Mouse (Mus musculus) cerebellum, postnatal 14 days (tissue): ENCODE results near the gene Wbp11.

Source experiments
- DNase-seq, 2 experiments: peaks; one replicate each; pipeline ENCODE4 v3.0.0; 2021; ENCODE audit warnings: mixed read lengths in 2 of 2

The Wbp11 gene

GRCm38 (mm10) chr6:136835352-136835751 lies 7.3 kb upstream of the Wbp11 start, which contains the start of gene Smco3:
TSS of gene Smco3 (minus strand) at chr6:136835452.
- no peak for DNase-seq

DNA sequence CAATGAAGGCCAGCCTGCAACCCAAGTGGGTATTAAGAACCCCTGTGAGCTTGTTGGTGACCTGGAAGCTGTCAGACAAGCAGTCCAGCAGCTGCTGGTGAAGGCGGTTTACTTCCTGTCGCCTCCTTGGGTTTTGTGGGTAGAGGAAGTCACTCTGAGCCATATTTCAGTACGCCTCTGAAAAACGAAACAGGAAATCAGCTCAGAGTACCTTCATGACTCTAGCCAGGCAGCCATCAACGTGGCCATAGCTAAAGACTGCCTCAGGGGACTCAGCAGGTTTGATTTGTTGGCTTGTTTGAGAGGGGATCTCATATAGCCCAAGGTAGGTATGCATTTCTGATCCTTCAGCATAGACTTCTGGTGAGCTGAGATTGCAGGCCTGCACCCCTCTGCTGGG lies 3.7 kb upstream of the Wbp11 start:
- no peak for DNase-seq

DNA sequence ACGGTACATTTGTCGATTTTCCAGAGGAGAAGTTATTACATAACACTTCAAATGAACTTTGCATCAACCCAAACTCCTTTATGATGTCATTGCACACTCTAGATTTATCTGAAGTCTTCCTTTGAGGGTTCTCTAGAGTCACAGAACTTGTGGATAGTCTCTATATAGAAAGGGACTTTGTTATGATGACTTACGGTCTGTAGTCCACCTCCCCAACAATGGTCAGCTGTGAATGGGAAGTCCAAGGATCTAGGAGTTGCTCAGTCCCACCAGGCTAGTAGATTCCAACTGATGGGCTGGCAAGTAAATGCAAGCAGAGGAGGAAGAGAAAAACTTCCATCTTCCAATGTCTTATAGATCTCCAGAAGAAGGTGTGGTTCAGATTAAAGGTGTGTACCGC lies 648 bp upstream of the Wbp11 start:
- DNase-seq, result no peak

DNA sequence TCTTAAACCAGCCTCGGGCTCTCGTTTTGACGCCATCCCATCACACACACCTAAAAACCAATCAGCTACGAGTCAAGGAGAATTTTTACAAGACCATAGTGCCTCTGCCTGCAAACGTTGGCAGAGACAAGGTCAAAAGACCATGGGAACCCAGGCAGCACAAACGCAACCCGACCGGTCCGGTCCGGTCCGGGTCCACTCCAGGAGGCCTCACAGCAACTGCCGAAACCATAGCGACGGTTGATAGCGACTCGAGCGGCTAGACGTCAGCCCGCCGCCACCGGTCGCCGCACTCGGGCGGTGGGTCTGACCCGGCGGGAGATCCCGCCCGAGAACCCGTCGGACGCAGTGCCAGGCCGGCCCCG lies 535 bp downstream of the Wbp11 start, which contains the start of gene BC049715:
TSS of gene BC049715 (plus strand) at position 111 of the 365 bp plus-strand sequence.
- DNase-seq, result no peak

DNA sequence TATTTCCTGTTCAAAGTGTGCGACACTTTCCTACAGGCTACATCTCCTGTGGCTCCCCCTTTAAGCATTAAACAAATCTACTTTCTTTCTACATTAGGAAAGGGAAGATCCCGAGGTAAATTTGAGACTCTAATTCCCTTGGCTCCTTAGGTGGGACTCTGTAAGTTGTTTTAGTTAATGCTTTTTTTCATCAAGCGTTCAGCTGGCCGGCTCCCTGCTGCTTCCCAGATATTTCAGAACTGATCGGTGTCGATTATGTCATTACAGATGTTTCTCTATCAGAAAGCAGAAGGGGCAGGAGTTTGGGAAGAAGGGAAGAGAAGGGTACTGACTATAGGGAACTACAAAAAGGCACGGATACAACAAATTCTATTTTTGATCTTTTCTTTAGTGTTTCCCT lies 917 bp downstream of the Wbp11 start:
- no peak for DNase-seq

DNA sequence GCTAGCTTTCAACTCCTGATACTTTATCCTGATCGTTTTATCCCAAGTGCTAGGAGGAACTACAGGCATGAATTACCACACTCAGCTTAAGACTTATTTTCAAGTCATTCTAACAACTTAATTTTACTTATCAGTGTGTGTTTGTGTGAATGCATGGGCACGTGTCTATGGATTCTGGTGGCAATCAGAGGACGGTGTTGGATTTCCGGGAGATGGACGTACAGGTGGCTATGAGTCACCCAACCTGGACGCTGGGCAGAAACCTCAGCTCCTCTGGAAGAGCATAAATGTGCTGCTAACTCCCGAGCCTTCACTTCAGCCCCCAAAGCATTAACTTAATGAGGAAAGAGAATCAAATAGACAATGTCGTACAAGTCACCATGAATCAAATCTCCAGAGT lies 3.0 kb downstream of the Wbp11 start:
- DNase-seq, result no peak

DNA sequence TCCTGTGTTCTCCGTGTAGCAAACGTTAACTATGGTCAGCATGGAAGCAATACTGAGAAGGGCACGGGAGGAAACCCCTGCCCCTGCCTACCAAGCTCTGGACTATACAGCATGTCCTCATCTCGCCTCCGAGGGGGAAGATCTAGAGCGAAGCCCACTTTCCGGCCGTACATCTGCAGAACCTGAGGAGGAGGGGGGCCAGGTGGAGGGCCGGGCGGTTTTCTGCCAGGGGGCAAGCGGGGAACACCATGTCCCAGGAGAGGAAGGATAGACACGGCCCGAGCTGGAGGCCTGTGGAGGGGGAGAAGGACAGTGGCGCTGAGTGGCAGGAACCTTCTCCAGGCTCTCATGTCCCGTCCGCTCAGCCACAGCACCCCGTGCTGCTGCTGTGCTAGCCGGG lies 6.9 kb downstream of the Wbp11 start:
- DNase-seq, result no peak

DNA sequence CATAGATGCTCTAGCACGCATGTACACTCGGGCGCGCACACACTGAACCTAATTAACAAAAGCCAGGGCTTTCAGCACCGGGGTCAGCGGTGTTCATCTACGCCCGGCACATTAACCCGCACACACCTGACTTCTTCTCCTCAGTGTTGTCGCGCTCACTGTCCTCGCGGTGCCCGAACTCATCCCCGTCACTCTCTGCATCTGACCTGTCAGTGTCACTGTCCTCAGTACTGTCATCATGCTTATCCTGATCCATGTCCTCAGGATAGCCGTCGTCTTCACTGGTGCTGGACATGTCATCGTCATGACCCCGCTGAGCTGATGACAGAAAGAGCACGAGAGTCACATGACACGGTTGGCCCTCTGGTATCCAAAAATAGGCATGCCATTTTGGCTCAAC lies 7.7 kb downstream of the Wbp11 start:
- no peak for DNase-seq

DNA sequence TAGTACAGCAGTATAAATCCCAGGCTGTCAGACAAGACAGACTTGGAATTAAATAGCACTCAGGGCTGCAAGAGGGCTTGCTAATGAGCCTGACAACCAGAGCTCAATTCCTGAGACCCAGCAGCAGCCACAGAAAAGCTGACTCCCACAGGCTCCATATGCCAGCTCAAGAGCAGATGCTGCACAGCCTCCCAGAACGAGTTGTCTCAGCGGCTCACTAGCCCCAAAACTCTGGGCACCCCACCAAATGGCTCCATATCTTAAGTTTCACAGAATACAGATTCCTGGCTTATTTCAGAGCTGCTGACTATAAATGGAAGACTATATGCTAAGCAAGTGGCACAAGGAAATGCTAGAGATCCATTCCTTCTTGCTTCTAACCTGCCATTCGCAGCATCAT lies 10.5 kb downstream of the Wbp11 start:
- DNase-seq, result no peak

GRCm38 (mm10) chr6:136816826-136817225 lies 11.2 kb downstream of the Wbp11 start:
- DNase-seq, result no peak

DNA sequence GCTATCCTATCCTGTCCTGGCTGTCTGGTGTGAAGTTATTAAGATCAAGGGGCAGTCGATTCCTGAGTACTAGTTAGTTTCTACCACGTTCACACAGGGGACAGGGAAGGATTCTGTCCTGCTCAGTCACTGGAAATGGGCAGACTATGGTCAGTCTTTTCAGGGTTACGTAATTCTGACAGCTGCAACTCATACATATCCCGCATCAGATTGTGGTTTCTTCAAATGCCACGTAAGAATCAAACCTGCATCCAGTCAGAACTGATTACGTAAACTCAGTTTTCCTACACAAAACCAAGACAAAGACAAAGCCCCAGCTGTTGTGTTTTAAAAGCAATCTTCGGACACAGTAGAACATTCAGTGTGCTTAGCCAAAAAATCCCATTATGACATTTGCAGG lies 12.7 kb downstream of the Wbp11 start:
- no peak for DNase-seq

- no peak for DNase-seq
Observed at GRCm38 (mm10) chr6:136813117-136813516, 14.9 kb downstream of the Wbp11 start.

GRCm38 (mm10) chr6:136811196-136811595 lies 16.8 kb downstream of the Wbp11 start:
- no peak for DNase-seq

DNA sequence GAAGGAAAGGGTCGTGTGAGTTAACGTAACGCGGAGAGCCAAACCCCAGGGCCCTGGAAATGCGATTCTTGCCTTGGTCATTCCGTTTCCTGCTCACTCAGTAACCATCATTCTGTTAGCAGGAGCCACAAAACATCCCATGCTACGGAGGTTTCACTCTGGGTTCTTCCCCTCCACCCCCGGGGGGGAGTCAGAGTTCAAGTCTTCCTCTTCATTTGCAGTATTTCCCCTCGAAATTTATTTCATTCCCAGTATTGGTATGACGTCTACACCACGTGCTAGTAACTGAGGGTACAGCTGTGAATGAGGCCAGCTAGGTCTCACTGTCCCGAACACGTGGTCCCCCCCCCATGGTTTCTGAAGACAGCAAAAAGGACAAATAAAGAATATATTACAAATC lies 18.4 kb downstream of the Wbp11 start:
- DNase-seq, result no peak

- no peak for DNase-seq
Observed at GRCm38 (mm10) chr6:136809077-136809476, 19.0 kb downstream of the Wbp11 start.

- DNase-seq, result peak in 1 of 2 experiments; percentile 54
Observed at GRCm38 (mm10) chr6:136808631-136809046, 19.4 kb downstream of the Wbp11 start.

GRCm38 (mm10) chr6:136808014-136808417 lies 20.0 kb downstream of the Wbp11 start, which contains the start of gene H2afj:
TSS of gene H2afj (plus strand) at chr6:136808244.
- DNase-seq, result peak; percentile 99

DNA sequence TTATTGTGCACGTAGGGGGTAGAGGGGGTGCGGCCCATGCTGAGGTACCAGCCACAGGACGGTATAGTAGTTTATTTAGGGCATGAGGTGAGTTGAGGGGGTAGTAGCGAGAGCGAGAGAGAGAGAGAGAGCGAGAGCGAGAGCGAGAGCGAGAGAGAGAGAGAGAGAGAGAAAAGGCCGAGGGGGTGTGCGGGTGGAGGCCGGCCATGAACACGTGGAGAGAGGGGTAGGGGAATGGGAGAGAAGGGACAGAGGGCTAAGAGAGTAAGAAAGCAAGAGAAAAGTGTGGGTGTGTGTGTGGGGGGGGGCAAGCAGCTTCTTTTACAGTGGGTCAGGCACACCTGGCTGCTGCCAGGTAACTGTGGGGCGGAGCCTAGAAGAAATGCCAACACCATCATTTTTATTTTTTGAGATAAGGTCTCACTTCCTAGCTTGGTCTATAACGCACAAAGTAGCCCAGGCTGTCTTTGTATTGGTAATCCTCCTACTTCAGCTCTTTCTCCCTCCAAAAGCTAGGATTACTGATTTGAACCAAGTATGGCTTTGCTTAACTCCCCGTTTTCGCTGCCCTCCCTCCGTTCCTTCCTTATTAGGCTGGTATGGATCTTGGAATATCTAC lies 20.5 kb downstream of the Wbp11 start:
- DNase-seq, result no peak

GRCm38 (mm10) chr6:136806819-136807218 lies 21.2 kb downstream of the Wbp11 start:
- DNase-seq, result no peak

GRCm38 (mm10) chr6:136805409-136805775 lies 22.6 kb downstream of the Wbp11 start:
- DNase-seq, result no peak

GRCm38 (mm10) chr6:136804705-136805408 lies 23.2 kb downstream of the Wbp11 start:
- no peak for DNase-seq

DNA sequence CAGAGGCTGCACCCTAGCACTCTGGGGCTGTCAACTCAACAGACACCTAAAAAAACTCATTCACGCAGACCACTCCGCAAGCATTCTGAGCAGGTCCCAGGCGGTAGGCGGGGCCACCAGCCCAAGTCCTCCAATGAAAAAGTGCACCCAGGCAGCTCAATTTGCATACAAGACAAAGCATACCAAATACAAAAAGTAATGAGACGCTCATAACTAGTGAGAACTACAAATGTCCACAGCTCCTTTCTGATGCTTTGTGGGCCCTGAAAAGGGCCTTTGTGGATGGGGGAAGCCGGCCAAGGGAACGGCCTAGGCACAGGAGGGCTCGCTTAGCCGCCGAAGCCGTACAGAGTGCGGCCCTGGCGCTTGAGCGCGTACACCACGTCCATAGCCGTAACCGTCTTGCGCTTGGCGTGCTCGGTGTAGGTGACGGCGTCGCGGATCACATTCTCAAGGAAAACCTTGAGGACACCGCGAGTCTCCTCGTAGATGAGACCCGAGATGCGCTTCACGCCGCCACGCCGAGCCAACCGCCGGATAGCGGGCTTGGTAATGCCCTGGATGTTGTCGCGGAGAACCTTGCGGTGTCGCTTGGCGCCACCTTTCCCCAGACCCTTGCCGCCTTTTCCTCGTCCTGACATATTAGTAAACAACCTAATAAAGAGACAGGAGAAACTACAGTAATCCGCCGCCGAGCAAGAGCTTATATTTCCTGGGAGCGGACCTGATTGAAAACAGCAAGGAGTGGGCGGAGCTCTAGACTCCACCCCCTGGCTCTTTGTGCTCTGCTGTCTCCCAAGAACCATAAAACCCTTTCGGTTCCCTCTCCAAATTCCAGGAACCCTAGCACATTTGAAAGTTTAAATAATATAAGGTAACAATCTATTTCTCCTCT lies 24.0 kb downstream of the Wbp11 start, which contains the start of gene Hist4h4:
TSS of gene Hist4h4 (minus strand) at position 677 of the 895 bp plus-strand sequence.
- DNase-seq, result peak; percentile 97 to 99

DNA sequence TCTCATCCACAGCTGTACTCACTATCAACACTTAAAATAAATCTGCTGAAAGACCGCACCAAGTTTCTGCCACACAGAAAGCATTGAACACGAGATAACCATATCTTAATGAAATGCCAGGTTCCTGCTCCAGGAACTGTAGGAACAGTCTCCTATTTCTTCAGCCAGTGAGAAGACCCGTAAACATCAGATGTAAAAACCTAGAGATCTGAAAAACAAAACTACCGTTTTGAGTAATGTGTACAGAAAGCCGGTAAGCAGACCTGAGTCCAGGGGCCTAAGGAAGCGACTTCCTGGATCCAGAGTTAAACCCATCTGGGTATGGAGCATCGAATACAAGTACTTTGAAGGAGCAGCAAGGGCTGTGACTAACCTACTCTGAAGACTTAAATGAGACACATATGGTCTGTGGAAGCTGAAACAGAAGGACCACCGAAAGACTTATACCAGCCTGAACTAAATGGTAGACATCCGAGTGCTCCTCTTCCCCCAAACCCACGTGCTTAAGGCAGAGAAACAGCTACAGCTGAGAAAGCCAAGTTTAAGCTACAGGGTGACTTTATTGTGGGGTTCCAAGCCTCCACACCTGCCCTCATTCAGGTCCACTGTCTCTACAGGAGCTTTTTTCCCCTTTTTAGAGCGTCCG lies 24.8 kb downstream of the Wbp11 start:
- DNase-seq, result no peak
